Mouse (Mus musculus) CH12.LX (cell line): ENCODE data around the gene Cep104. TPM values are rescaled to one million over a fixed set of nuclear protein-coding genes. Genes with fewer than 3 reads are reported as not detected.

ENCODE experiments used
- DNase-seq: peaks from one replicate; pipeline ENCODE4 v3.0.0-alpha.2; 2013; ENCODE audit errors: extremely low read depth
- H3K27ac ChIP-seq: 2 replicates; pipeline ENCODE4 v1.5.1; 2012; ENCODE audit warnings: low read depth, mild to moderate bottlenecking, control low read depth, moderate library complexity; ENCODE audit not compliant: insufficient read depth
- H3K27me3 ChIP-seq: replicated peaks from 2 replicates; pipeline ENCODE3; 2012; ENCODE audit warnings: inconsistent platforms
- H3K36me3 ChIP-seq, 2 experiments: replicated peaks in 1 of 2; 2 replicates each; pipeline versions ENCODE3 to v1.6.1; 2012; ENCODE audit warnings: inconsistent platforms in 1 of 2, low read length in 1 of 2, mild to moderate bottlenecking in 1 of 2, mixed read lengths in 1 of 2, moderate library complexity in 1 of 2; ENCODE audit not compliant: control insufficient read depth in 1 of 2, insufficient read depth in 1 of 2
- H3K4me1 ChIP-seq, 2 experiments: 2 replicates each; pipeline ENCODE4 v1.6.1; 2012; ENCODE audit warnings: inconsistent platforms in 1 of 2, moderate library complexity in 1 of 2; ENCODE audit not compliant: insufficient read depth in 2 of 2, control insufficient read depth in 1 of 2
- H3K4me2 ChIP-seq: 2 replicates; pipeline ENCODE4 v1.6.1; 2012; ENCODE audit warnings: low read depth, mild to moderate bottlenecking, control low read depth; ENCODE audit not compliant: poor library complexity, insufficient read depth, severe bottlenecking
- H3K4me3 ChIP-seq, 3 experiments: fragments of 150-350 bp in 1 of 3; sonication (generic) in 1 of 3; replicated peaks in 1 of 3; 2 replicates each; pipeline versions ENCODE3 to v1.5.1; 2011 to 2012; ENCODE audit warnings: low read depth in 2 of 3, low read length in 2 of 3, mild to moderate bottlenecking in 2 of 3, moderate library complexity in 2 of 3, control low read depth in 1 of 3, improper control_type of control experiment in 1 of 3, inconsistent platforms in 1 of 3, mixed read lengths in 1 of 3; ENCODE audit not compliant: poor library complexity in 1 of 3
- H3K79me2 ChIP-seq: replicated peaks from 2 replicates; pipeline ENCODE4 v1.6.1; 2012; ENCODE audit warnings: mild to moderate bottlenecking, moderate library complexity; ENCODE audit not compliant: control insufficient read depth, poor library complexity, insufficient read depth, severe bottlenecking; ENCODE audit errors: extremely low read depth
- H3K9ac ChIP-seq: 2 replicates; pipeline ENCODE4 v1.6.1; 2012; ENCODE audit warnings: low read depth, mild to moderate bottlenecking, control low read depth, moderate library complexity; ENCODE audit not compliant: insufficient read depth
- H3K9me3 ChIP-seq: replicated peaks from 2 replicates; pipeline ENCODE3; 2012; ENCODE audit warnings: low read length, inconsistent platforms, mixed read lengths
- BHLHE40 ChIP-seq: IDR thresholded peaks from 2 replicates; pipeline ENCODE4 v1.6.1; 2011; ENCODE audit warnings: mild to moderate bottlenecking, low read depth, low read length, improper control_type of control experiment
- CHD2 ChIP-seq: IDR thresholded peaks from 2 replicates; pipeline ENCODE4 v1.6.1; 2011; ENCODE audit warnings: low read length, improper control_type of control experiment
- CTCF ChIP-seq, 2 experiments: IDR thresholded peaks in 1 of 2; conservative IDR thresholded peaks in 1 of 2; 2 replicates each; pipeline ENCODE4 v1.5.1; 2011 to 2012; ENCODE audit warnings: low read depth in 2 of 2, low read length in 2 of 2, improper control_type of control experiment in 1 of 2, inconsistent platforms in 1 of 2, mild to moderate bottlenecking in 1 of 2, moderate library complexity in 1 of 2
- E2F4 ChIP-seq: IDR thresholded peaks from 2 replicates; pipeline ENCODE4 v1.6.1; 2011; ENCODE audit warnings: low read depth, low read length, improper control_type of control experiment; ENCODE audit not compliant: insufficient replicate concordance
- ELF1 ChIP-seq: IDR thresholded peaks from 2 replicates; pipeline ENCODE4 v1.6.1; 2014; ENCODE audit warnings: low read depth, mild to moderate bottlenecking, inconsistent platforms, low read length, improper control_type of control experiment
- EP300 ChIP-seq: IDR thresholded peaks from 2 replicates; pipeline ENCODE4 v1.6.1; 2011; ENCODE audit warnings: low read length, improper control_type of control experiment
- ETS1 ChIP-seq: conservative IDR thresholded peaks from 2 replicates; pipeline ENCODE4 v1.6.1; 2012; ENCODE audit warnings: low read depth, mild to moderate bottlenecking, inconsistent platforms, low read length, improper control_type of control experiment, moderate library complexity
- HCFC1 ChIP-seq: IDR thresholded peaks from 2 replicates; pipeline ENCODE4 v1.6.1; 2012; ENCODE audit warnings: low read depth, mild to moderate bottlenecking, inconsistent platforms, low read length, improper control_type of control experiment
- IRF4 ChIP-seq: IDR thresholded peaks from 2 replicates; pipeline ENCODE4 v1.6.1; 2014; ENCODE audit warnings: low read depth, mild to moderate bottlenecking, inconsistent platforms, low read length, improper control_type of control experiment
- JUND ChIP-seq: conservative IDR thresholded peaks from 2 replicates; pipeline ENCODE4 v1.6.1; 2011; ENCODE audit warnings: low read depth, low read length, improper control_type of control experiment
- KAT2A ChIP-seq: IDR thresholded peaks from 2 replicates; pipeline ENCODE4 v1.6.1; 2012; ENCODE audit warnings: low read length, improper control_type of control experiment, inconsistent platforms; ENCODE audit not compliant: insufficient replicate concordance
- MAFK ChIP-seq: IDR thresholded peaks from 2 replicates; pipeline ENCODE4 v1.6.1; 2011; ENCODE audit warnings: low read length, improper control_type of control experiment; ENCODE audit not compliant: insufficient replicate concordance
- MAX ChIP-seq: IDR thresholded peaks from 2 replicates; pipeline ENCODE4 v1.6.1; 2011; ENCODE audit warnings: low read length, improper control_type of control experiment
- MAZ ChIP-seq: IDR thresholded peaks from 2 replicates; pipeline ENCODE4 v1.6.1; 2012; ENCODE audit warnings: low read depth, mild to moderate bottlenecking, inconsistent platforms, low read length, improper control_type of control experiment, moderate library complexity
- MEF2A ChIP-seq: IDR thresholded peaks from 2 replicates; pipeline ENCODE4 v1.6.1; 2014; ENCODE audit warnings: low read depth, mild to moderate bottlenecking, inconsistent platforms, low read length, improper control_type of control experiment, borderline replicate concordance
- MYC ChIP-seq: IDR thresholded peaks from 2 replicates; pipeline ENCODE4 v1.6.1; 2011; ENCODE audit warnings: low read depth, mild to moderate bottlenecking, improper control_type of control experiment, low read length
- NELFE ChIP-seq: IDR thresholded peaks from 2 replicates; pipeline ENCODE4 v1.6.1; 2011; ENCODE audit warnings: low read depth, low read length, improper control_type of control experiment
- NRF1 ChIP-seq: IDR thresholded peaks from 2 replicates; pipeline ENCODE4 v1.6.1; 2014; ENCODE audit warnings: low read depth, mild to moderate bottlenecking, inconsistent platforms, low read length, improper control_type of control experiment, moderate library complexity
- PAX5 ChIP-seq: IDR thresholded peaks from 2 replicates; pipeline ENCODE4 v1.6.1; 2012; ENCODE audit warnings: low read length, inconsistent platforms, mixed read lengths
- POLR2A ChIP-seq: IDR thresholded peaks from 2 replicates; pipeline ENCODE4 v1.6.1; 2011; ENCODE audit warnings: low read depth, mild to moderate bottlenecking, improper control_type of control experiment, low read length
- POLR2AphosphoS2 ChIP-seq: IDR thresholded peaks from 2 replicates; pipeline ENCODE4 v1.6.1; 2011; ENCODE audit warnings: low read depth, low read length, improper control_type of control experiment
- RAD21 ChIP-seq: IDR thresholded peaks from 2 replicates; pipeline ENCODE4 v1.6.1; 2011; ENCODE audit warnings: low read depth, mild to moderate bottlenecking, low read length, improper control_type of control experiment, moderate library complexity
- SIN3A ChIP-seq: IDR thresholded peaks from 2 replicates; pipeline ENCODE4 v1.6.1; 2012; ENCODE audit warnings: low read length, improper control_type of control experiment, inconsistent platforms
- SMC3 ChIP-seq: IDR thresholded peaks from 2 replicates; pipeline ENCODE4 v1.6.1; 2011; ENCODE audit warnings: low read depth, low read length, improper control_type of control experiment
- TBP ChIP-seq: conservative IDR thresholded peaks from 2 replicates; pipeline ENCODE4 v1.6.1; 2011; ENCODE audit warnings: low read depth, low read length, improper control_type of control experiment
- TCF12 ChIP-seq: IDR thresholded peaks from 2 replicates; pipeline ENCODE4 v1.6.1; 2014; ENCODE audit warnings: low read depth, mild to moderate bottlenecking, inconsistent platforms, low read length, improper control_type of control experiment
- UBTF ChIP-seq: IDR thresholded peaks from 2 replicates; pipeline ENCODE4 v1.6.1; 2012; ENCODE audit warnings: low read depth, mild to moderate bottlenecking, inconsistent platforms, low read length, improper control_type of control experiment, moderate library complexity
- USF2 ChIP-seq: conservative IDR thresholded peaks from 2 replicates; pipeline ENCODE4 v1.6.1; 2011; ENCODE audit warnings: low read depth, low read length, improper control_type of control experiment
- ZC3H11A ChIP-seq: IDR thresholded peaks from 2 replicates; pipeline ENCODE4 v1.6.1; 2012; ENCODE audit warnings: low read depth, mild to moderate bottlenecking, inconsistent platforms, low read length, improper control_type of control experiment
- ZKSCAN1 ChIP-seq: IDR thresholded peaks from 2 replicates; pipeline ENCODE4 v1.6.1; 2012; ENCODE audit warnings: low read depth, inconsistent platforms, low read length, improper control_type of control experiment, borderline replicate concordance
- ZMIZ1 ChIP-seq: IDR thresholded peaks from 2 replicates; pipeline ENCODE4 v1.6.1; 2012; ENCODE audit warnings: low read depth, mild to moderate bottlenecking, inconsistent platforms, low read length, improper control_type of control experiment
- ZNF384 ChIP-seq: IDR thresholded peaks from 2 replicates; pipeline ENCODE4 v1.6.1; 2012; ENCODE audit warnings: low read depth, low read length, improper control_type of control experiment, inconsistent platforms
- dilution Hi-C: fragments of 300-500 bp; cut with MboI; formaldehyde crosslinking; loops from 2 replicates; pipeline ENCODE4 v1.14.3; 2020; ENCODE audit warnings: low sequenced_read_pairs; ENCODE audit not compliant: extremely low pct_unique_long_range_greater_than_20kb, extremely low pct_ligation_motif_present
- in situ Hi-C: fragments of 300-500 bp; cut with MboI; formaldehyde crosslinking; loops from 3 replicates; pipeline ENCODE4 v1.14.3; 2019; ENCODE audit warnings: low sequenced_read_pairs, low pct_ligation_motif_present, low pct_unique_long_range_greater_than_20kb, mixed read lengths
- polyA plus RNA-seq: library from polyadenylated mRNA; unstranded; fragments of >175 nt; gene quantifications from 2 replicates; pipeline ENCODE4 v1.2.1, GENCODE M21; 2012; ENCODE audit warnings: low read depth; ENCODE audit not compliant: insufficient read length
- total RNA-seq, 2 experiments: library from RNA; depleted of rRNA; stranded (reverse); fragments of 300-350 nt in 1 of 2; fragments of >200 nt in 1 of 2; gene quantifications; 2 replicates each; pipeline ENCODE4 v1.2.3; 2012 to 2014

Gene Cep104
- total and polyA plus RNA-seq, 3 experiments = 4.6 to 10.9 (median 7.0) TPM

- TF ChIP-seq CHD2 (peak; percentile 23; the same call in 1 of the 2 replicates), MEF2A (0 out of 2 replicates have a peak, but pooled peaks have one; percentile 38), CTCF (conservative IDR thresholded peaks at IDR 0.05 in 1 of 2, IDR thresholded peaks at IDR 0.05 in 1 of 2; ENCODE audit: low read depth in 2 of 2, low read length in 2 of 2) (peak in 1 of 2 experiments; percentile 31; a peak in 2 of 4 replicates), NELFE (peak; percentile 28; the same call in 1 of the 2 replicates), IRF4 (peak; percentile 35), UBTF (peak; percentile 52; the same call in 1 of the 2 replicates), HCFC1 (peak; percentile 88), ETS1 (peak; percentile 11; the same call in 1 of the 2 replicates), EP300 (no peak; the same call in 1 of the 2 replicates)
Measured at GRCm38 (mm10) chr4:153956569-153957405, 18.2 kb upstream of the Cep104 start, which contains the start of gene A430005L14Rik (continued).

- Histone ChIP-seq H3K27me3 (no peaks in the 10 kb centered on the region), H3K79me2 (no peaks in the 10 kb centered on the region), H3K4me3 (peak overlapping the region; percentile 83 to 91 (median 83)), H3K36me3 (peaks cover 26 to 50% of the 10 kb centered on the region in 2 experiments), H3K4me2 (peak overlapping the region; percentile 53), H3K27ac (peak overlapping the region; percentile 62), H3K4me1 (peaks cover 5 to 28% of the 10 kb centered on the region in 2 experiments), H3K9ac (peak overlapping the region; percentile 55), H3K9me3 (no peaks in the 10 kb centered on the region)
- peak; percentile 28 for DNase-seq
- dilution Hi-C loops (no loop called here), in situ Hi-C loops (no loop called here)
- TF ChIP-seq MAFK = no peak
- TF ChIP-seq ZMIZ1 = no peak
- no peak for TF ChIP-seq UBTF
- no peak for TF ChIP-seq ZKSCAN1
- no peak for TF ChIP-seq JUND
- TF ChIP-seq NRF1 = 0 out of 2 replicates have a peak, but pooled peaks have one; percentile 8
- no peak for TF ChIP-seq EP300
- TF ChIP-seq HCFC1 = no peak
- 0 out of 2 replicates have a peak, but pooled peaks have one; percentile 10 for TF ChIP-seq ELF1
- TF ChIP-seq POLR2AphosphoS2 = no peak
- no peak for TF ChIP-seq ZC3H11A
- TF ChIP-seq RAD21 = no peak
- no peak for TF ChIP-seq KAT2A
- TF ChIP-seq CTCF (conservative IDR thresholded peaks at IDR 0.05 in 1 of 2, IDR thresholded peaks at IDR 0.05 in 1 of 2; ENCODE audit: low read depth in 2 of 2, low read length in 2 of 2) = no peak
- TF ChIP-seq SMC3 = no peak
- no peak for TF ChIP-seq USF2
- no peak for TF ChIP-seq TBP
- 0 out of 2 replicates have a peak, but pooled peaks have one; percentile 17 for TF ChIP-seq MYC
- no peak for TF ChIP-seq MEF2A
- no peak for TF ChIP-seq MAX
- peak; percentile 6; the same call in 1 of the 2 replicates for TF ChIP-seq ETS1
- no peak for TF ChIP-seq ZNF384
- TF ChIP-seq MAZ = no peak
- peak; percentile 89 for TF ChIP-seq BHLHE40
- TF ChIP-seq PAX5 = no peak
- TF ChIP-seq E2F4 = no peak
- TF ChIP-seq POLR2A = peak; percentile 38; the same call in 1 of the 2 replicates
- TF ChIP-seq SIN3A = peak; percentile 80
- no peak for TF ChIP-seq TCF12
- no peak for TF ChIP-seq NELFE
Measured at GRCm38 (mm10) chr4:153957444-153958250, 17.3 kb upstream of the Cep104 start.
